In genomic region chr14:79814084-79814483, GRCm38 (mm10) we compare ENCODE assay signal across 19 mouse cellular contexts. TPM values are rescaled to one million over a fixed set of nuclear protein-coding genes. Genes with fewer than 3 reads are reported as not detected.
DNase-seq lines count a peak whose midpoint lies in the region; ATAC-seq and TF ChIP-seq lines count a peak whose summit lies in the region.
"Had no signal": no experiment of that assay in that cellular context is flagged by ENCODE, and none has a peak within 500 bp of the region (broad histone marks: within the 10 kb centered on the region; RNA-seq: fewer than 3 reads in every experiment).

No protein-coding gene starts in this region.

- no peak overlapping the region for H3K9ac ChIP-seq in midbrain, postnatal 0 days (replicated peaks; ENCODE audit: low read length, poor library complexity, severe bottlenecking)
- H3K9ac ChIP-seq in midbrain, embryonic 11.5 days (ENCODE audit: low read length): no peak overlapping the region
- no peak overlapping the region for H3K9ac ChIP-seq in midbrain, embryonic 13.5 days (replicated peaks)
- no peak overlapping the region for H3K9ac ChIP-seq in kidney, embryonic 14.5 days (ENCODE audit: low read depth, low read length)
- H3K9ac ChIP-seq: embryonic facial prominence, embryonic 12.5 days; forebrain, embryonic 12.5 days; heart, embryonic 12.5 days had no signal

- TF ChIP-seq CTCF in midbrain, postnatal 0 days (IDR thresholded peaks at IDR 0.05): no peak

- DNase-seq in midbrain, embryonic 10.5 days (ENCODE audit: low spot score): no peak
- DNase-seq in midbrain, postnatal 0 days (ENCODE audit: low spot score): no peak
- DNase-seq in midbrain, embryonic 11.5 days (ENCODE audit: low spot score, missing footprints): no peak
- no peak for DNase-seq in c-Kit-positive CD71-positive TER-119-positive erythroid progenitor cells, embryonic 14.5 days (ENCODE audit: low spot score)
- DNase-seq: adrenal gland, adult 2 months; adrenal gland, postnatal 25 days; cerebellum, adult 11 months; cerebellum, adult 8-10 months; cerebellum, postnatal 14 days; gastrocnemius, postnatal 10 days; heart, adult 2 months had no signal

- H3K4me1 ChIP-seq in midbrain, embryonic 10.5 days: peaks cover 28% of the 10 kb centered on the region
- no peaks in the 10 kb centered on the region for H3K4me1 ChIP-seq in midbrain, postnatal 0 days (ENCODE audit: insufficient read depth, low read length)
- peaks cover 10% of the 10 kb centered on the region for H3K4me1 ChIP-seq in midbrain, embryonic 11.5 days (ENCODE audit: control insufficient read depth, insufficient read depth, low read length)
- peaks cover 13% of the 10 kb centered on the region for H3K4me1 ChIP-seq in midbrain, embryonic 13.5 days (replicated peaks)
- no peaks in the 10 kb centered on the region for H3K4me1 ChIP-seq in kidney, embryonic 14.5 days (ENCODE audit: control insufficient read depth, insufficient read depth, low read length)
- H3K4me1 ChIP-seq: embryonic facial prominence, embryonic 12.5 days; heart, embryonic 12.5 days had no signal

- H3K4me2 ChIP-seq in midbrain, postnatal 0 days (ENCODE audit: low read depth, low read length, poor library complexity, severe bottlenecking): no peak overlapping the region
- H3K4me2 ChIP-seq in midbrain, embryonic 11.5 days: no peak overlapping the region
- H3K4me2 ChIP-seq in midbrain, embryonic 13.5 days (replicated peaks): no peak overlapping the region
- H3K4me2 ChIP-seq in kidney, embryonic 14.5 days (replicated peaks; ENCODE audit: low read depth, low read length): no peak overlapping the region
- H3K4me2 ChIP-seq: embryonic facial prominence, embryonic 12.5 days; forebrain, embryonic 12.5 days; heart, embryonic 12.5 days had no signal

- H3K4me3 ChIP-seq in midbrain, embryonic 10.5 days: no peak overlapping the region
- H3K4me3 ChIP-seq in midbrain, postnatal 0 days (ENCODE audit: low read depth, low read length): no peak overlapping the region
- no peak overlapping the region for H3K4me3 ChIP-seq in midbrain, embryonic 11.5 days (ENCODE audit: low read depth, low read length)
- H3K4me3 ChIP-seq in midbrain, embryonic 13.5 days (replicated peaks): no peak overlapping the region
- H3K4me3 ChIP-seq in kidney, embryonic 14.5 days (ENCODE audit: low read length): no peak overlapping the region
- H3K4me3 ChIP-seq: embryonic facial prominence, embryonic 12.5 days; forebrain, embryonic 12.5 days; heart, adult 2 months; heart, embryonic 12.5 days; hindbrain, embryonic 10.5 days had no signal

- ATAC-seq in midbrain, postnatal 0 days (ENCODE audit: low FRiP score): no peak
- peak; percentile 69; the same call in 1 of the 2 replicates for ATAC-seq in midbrain, embryonic 11.5 days (ENCODE audit: low FRiP score)
- ATAC-seq in midbrain, embryonic 13.5 days: peak; percentile 27; the same call in 1 of the 2 replicates
- no peak for ATAC-seq in kidney, embryonic 14.5 days (ENCODE audit: low FRiP score, low TSS enrichment)
- ATAC-seq: forebrain, embryonic 16.5 days had no signal

- 45% methylated on average over 1 of the region's 1 CpGs for WGBS in midbrain, embryonic 10.5 days
- 16% methylated on average over 1 of the region's 1 CpGs for WGBS in midbrain, postnatal 0 days
- WGBS in midbrain, embryonic 11.5 days: 21% methylated on average over 1 of the region's 1 CpGs
- 15% methylated on average over 1 of the region's 1 CpGs for WGBS in midbrain, embryonic 13.5 days
- WGBS in kidney, embryonic 14.5 days: 45% methylated on average over 1 of the region's 1 CpGs

- no peaks in the 10 kb centered on the region for H3K9me3 ChIP-seq in midbrain, embryonic 10.5 days (replicated peaks)
- no peaks in the 10 kb centered on the region for H3K9me3 ChIP-seq in midbrain, postnatal 0 days (ENCODE audit: low read length)
- H3K9me3 ChIP-seq in midbrain, embryonic 11.5 days (ENCODE audit: control insufficient read depth, low read length): no peaks in the 10 kb centered on the region
- no peaks in the 10 kb centered on the region for H3K9me3 ChIP-seq in midbrain, embryonic 13.5 days
- H3K9me3 ChIP-seq in kidney, embryonic 14.5 days (ENCODE audit: control insufficient read depth, low read length): no peaks in the 10 kb centered on the region
- H3K9me3 ChIP-seq: embryonic facial prominence, embryonic 12.5 days; forebrain, embryonic 12.5 days; heart, embryonic 12.5 days; hindbrain, embryonic 10.5 days had no signal

- no peaks in the 10 kb centered on the region for H3K36me3 ChIP-seq in midbrain, embryonic 10.5 days
- no peaks in the 10 kb centered on the region for H3K36me3 ChIP-seq in midbrain, postnatal 0 days (ENCODE audit: insufficient read depth, low read length)
- H3K36me3 ChIP-seq in midbrain, embryonic 11.5 days (ENCODE audit: control insufficient read depth, insufficient read depth, low read length): no peaks in the 10 kb centered on the region
- H3K36me3 ChIP-seq in midbrain, embryonic 13.5 days: no peaks in the 10 kb centered on the region
- H3K36me3 ChIP-seq in kidney, embryonic 14.5 days (ENCODE audit: control insufficient read depth, insufficient read depth, low read length): no peaks in the 10 kb centered on the region
- H3K36me3 ChIP-seq: embryonic facial prominence, embryonic 12.5 days; forebrain, embryonic 12.5 days; heart, embryonic 12.5 days; hindbrain, embryonic 10.5 days had no signal

- peaks cover 21% of the 10 kb centered on the region; the same call in 1 of the 2 replicates for H3K27me3 ChIP-seq in midbrain, embryonic 10.5 days (ENCODE audit: low read depth, poor library complexity, severe bottlenecking)
- no peaks in the 10 kb centered on the region for H3K27me3 ChIP-seq in midbrain, postnatal 0 days (ENCODE audit: insufficient read depth, low read length)
- no peaks in the 10 kb centered on the region for H3K27me3 ChIP-seq in midbrain, embryonic 11.5 days (ENCODE audit: control insufficient read depth, insufficient read depth, low read length)
- H3K27me3 ChIP-seq in midbrain, embryonic 13.5 days: peaks cover 19% of the 10 kb centered on the region
- H3K27me3 ChIP-seq in kidney, embryonic 14.5 days (ENCODE audit: control insufficient read depth, insufficient read depth, low read length): no peaks in the 10 kb centered on the region
- H3K27me3 ChIP-seq: embryonic facial prominence, embryonic 12.5 days; heart, embryonic 12.5 days had no signal

- H3K27ac ChIP-seq in midbrain, embryonic 10.5 days (replicated peaks): peak overlapping the region; percentile 67
- H3K27ac ChIP-seq in midbrain, postnatal 0 days (ENCODE audit: low read depth, low read length): no peak overlapping the region
- no peak overlapping the region for H3K27ac ChIP-seq in midbrain, embryonic 11.5 days (ENCODE audit: low read depth, low read length)
- H3K27ac ChIP-seq in midbrain, embryonic 13.5 days: no peak overlapping the region
- H3K27ac ChIP-seq in kidney, embryonic 14.5 days (ENCODE audit: low read depth, low read length): no peak overlapping the region
- H3K27ac ChIP-seq: embryonic facial prominence, embryonic 12.5 days; forebrain, embryonic 12.5 days; heart, adult 2 months; hindbrain, embryonic 10.5 days had no signal

RNA-seq across cellular contexts. Expression of gene Pcdh8, which starts 43.0 kb away (rescaled TPM):
- 56.0 and 57.5 TPM in 2 replicates for polyA plus RNA-seq in midbrain, embryonic 10.5 days (2016; fragmentation: Nextera tagmentation; extraction: Ambion mirVana)
- total RNA-seq in midbrain, postnatal 0 days (2014; rRNA removed): 149 and 150 TPM in 2 replicates
- polyA plus RNA-seq in midbrain, postnatal 0 days (2015; fragmentation: Nextera tagmentation; extraction: Ambion mirVana): 49.3 and 50.2 TPM in 2 replicates
- 32.8 and 37.5 TPM in 2 replicates for polyA plus RNA-seq in midbrain, embryonic 11.5 days (2014; fragmentation: Nextera tagmentation; extraction: Ambion mirVana)
- 39.3 and 52.7 TPM in 2 replicates for polyA plus RNA-seq in midbrain, embryonic 13.5 days (2015; fragmentation: Nextera tagmentation; extraction: Ambion mirVana)
- polyA plus RNA-seq in kidney, embryonic 14.5 days (2014; fragmentation: Nextera tagmentation; extraction: Ambion mirVana): 2.0 and 2.5 TPM in 2 replicates
- total RNA-seq: heart, adult 2 months; heart, postnatal 25 days had no signal
- polyA plus RNA-seq: heart, adult 2 months had no signal

Comparison
In these comparisons a context has a peak if more than half of its experiments do, and no peak if none do; other contexts are left out.
1. ATAC-seq: peak in midbrain, embryonic 11.5 days (single experiment) and midbrain, embryonic 13.5 days (single experiment); none in midbrain, postnatal 0 days (single experiment) and kidney, embryonic 14.5 days (single experiment).